Mouse (Mus musculus) stomach, postnatal 0 days (tissue): Measurements from ENCODE around the gene Tenm4.

Source experiments
- CTCF ChIP-seq: IDR thresholded peaks from 2 replicates; pipeline ENCODE4 v1.5.1; 2016; ENCODE audit warnings: antibody characterized with exemption, low read depth, mild to moderate bottlenecking, moderate library complexity
- EP300 ChIP-seq: optimal IDR thresholded peaks from 2 replicates; pipeline ENCODE3; 2016; ENCODE audit warnings: antibody characterized with exemption

GRCm38 (mm10) chr7:96734315-96735058, 563.4 kb downstream of the Tenm4 start:
- no peak for TF ChIP-seq CTCF
- no peak for TF ChIP-seq EP300
